Mouse (Mus musculus) activated CD4-positive, CD25-positive, alpha-beta regulatory T cell (primary cell): ENCODE data around the gene Adcy3. TPM values are rescaled to one million over a fixed set of nuclear protein-coding genes. Genes with fewer than 3 reads are reported as not detected.

Source experiments
- polyA plus RNA-seq, 2 experiments: library from polyadenylated mRNA; unstranded; fragments of 100-300 nt; shearing (Covaris generic); gene quantifications; one replicate each; pipeline ENCODE4 v1.2.1; 2017

Adcy3 gene
- 10 to 100 TPM; 16.6 to 27.1 TPM for polyA plus RNA-seq

GRCm38 (mm10) chr12:4132941-4133846, at the start of gene Adcy3:
TSS of gene Adcy3 (plus strand) at chr12:4133103.

GRCm38 (mm10) chr12:4233572-4234508, 100.9 kb downstream of the Adcy3 start, which contains the start of the genes Ptrhd1 and Cenpo:
TSS of gene Ptrhd1 (plus strand) at chr12:4234027.
TSS of gene Cenpo (minus strand) at chr12:4234294.

Other genes with a start within 250 kb of the Adcy3 start
- 1 to 10 TPM; 1.7 to 2.0 TPM for gene Pomc, start 178.2 kb upstream of the Adcy3 start, polyA plus RNA-seq
- gene Efr3b, start 94.2 kb upstream of the Adcy3 start, polyA plus RNA-seq: under 1 TPM; 0.04 to 0.37 TPM
- 1 to 10 TPM; 6.4 to 6.7 TPM for gene Dnajc27, start 50.5 kb upstream of the Adcy3 start, polyA plus RNA-seq
- 1 to 10 TPM; 5.1 to 5.4 TPM for gene Ptrhd1, start 100.9 kb downstream of the Adcy3 start, polyA plus RNA-seq
- gene Cenpo, start 101.2 kb downstream of the Adcy3 start, polyA plus RNA-seq: 10 to 100 TPM; 16.4 to 18.1 TPM